Mouse (Mus musculus) stomach, embryonic 15.5 days (tissue): ENCODE data around the gene Zfp964. TPM values are rescaled to one million over a fixed set of nuclear protein-coding genes. Genes with fewer than 3 reads are reported as not detected.

ENCODE experiments used
- polyA plus RNA-seq: library from polyadenylated mRNA; unstranded; fragments of >200 nt; fragmentation: Nextera tagmentation; extraction: Ambion mirVana; gene quantifications from 2 replicates; pipeline ENCODE4 v1.2.1, GENCODE M21; 2015

Gene Zfp964
- polyA plus RNA-seq, 1 experiment from 2014 or later = 1.5 TPM

Other genes starting within 250 kb of the Zfp964 start
- not detected in 2 replicates for gene Gm9495, start 200.9 kb upstream of the Zfp964 start, polyA plus RNA-seq
- gene Gm7697, start 131.5 kb upstream of the Zfp964 start, polyA plus RNA-seq = not detected in 2 replicates
- 19.1 and 19.2 TPM in 2 replicates for gene Zfp868, start 28.9 kb upstream of the Zfp964 start, polyA plus RNA-seq
- gene Zfp869, start 56.2 kb downstream of the Zfp964 start, polyA plus RNA-seq = 24.3 and 28.5 TPM in 2 replicates
- gene Zfp963, start 95.5 kb downstream of the Zfp964 start, polyA plus RNA-seq = 5.8 and 6.3 TPM in 2 replicates
- gene Gm20422, start 120.4 kb downstream of the Zfp964 start, polyA plus RNA-seq = 0.15 and 0.39 TPM in 2 replicates
- gene Atp13a1, start 136.7 kb downstream of the Zfp964 start, polyA plus RNA-seq = 48.0 and 53.9 TPM in 2 replicates
- gene Zfp866, start 136.7 kb downstream of the Zfp964 start, polyA plus RNA-seq = 24.7 and 25.4 TPM in 2 replicates
- 8.7 and 10.1 TPM in 2 replicates for gene Gmip, start 154.2 kb downstream of the Zfp964 start, polyA plus RNA-seq
- 0.50 and 0.58 TPM in 2 replicates for gene Lpar2, start 167.9 kb downstream of the Zfp964 start, polyA plus RNA-seq
- gene Pbx4, start 178.0 kb downstream of the Zfp964 start, polyA plus RNA-seq = 4.4 and 5.9 TPM in 2 replicates
- 0.83 and 0.95 TPM in 2 replicates for gene Cilp2, start 233.2 kb downstream of the Zfp964 start, polyA plus RNA-seq
- gene Tssk6, start 247.7 kb downstream of the Zfp964 start, polyA plus RNA-seq = 3.1 and 3.9 TPM in 2 replicates
- 183 and 190 TPM in 2 replicates for gene Ndufa13, start 248.1 kb downstream of the Zfp964 start, polyA plus RNA-seq
- gene Yjefn3, start 248.2 kb downstream of the Zfp964 start, polyA plus RNA-seq = 2.8 and 4.1 TPM in 2 replicates